In the genomic region with DNA sequence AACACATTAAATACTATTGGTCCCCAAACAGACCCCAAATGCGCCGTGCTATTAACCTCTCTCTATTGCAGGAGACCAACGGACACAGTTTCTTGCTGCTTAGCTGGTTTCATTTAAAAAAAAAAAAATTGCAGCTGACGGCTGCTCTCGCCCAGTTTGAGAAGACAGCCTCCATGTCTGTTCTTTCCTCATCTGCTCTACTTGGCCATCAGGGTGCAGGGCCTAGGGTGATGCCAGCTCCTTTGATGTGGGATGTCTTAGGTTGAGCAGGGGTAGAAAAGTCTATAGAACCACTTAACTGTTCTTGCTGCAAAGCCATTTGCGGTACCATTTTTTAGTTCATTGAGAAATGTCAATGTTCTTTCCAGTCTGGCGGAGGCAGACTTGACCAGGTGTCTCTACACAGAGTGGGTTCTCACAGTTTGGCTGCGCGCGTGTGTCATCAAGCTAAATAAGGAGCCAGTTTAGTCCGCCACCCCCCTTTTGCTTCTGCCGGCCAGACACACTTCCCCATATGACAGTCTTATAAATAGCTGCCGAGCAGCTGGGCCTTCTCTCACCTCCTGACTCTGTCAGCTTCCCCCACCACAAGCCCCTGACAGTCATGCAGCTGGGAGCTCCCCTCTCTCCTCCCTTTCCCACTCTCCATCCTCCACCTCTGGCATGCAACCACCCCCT, we compare ENCODE assay signal across 8 mouse cellular contexts.
DNase-seq lines count a peak whose midpoint lies in the region; ATAC-seq and TF ChIP-seq lines count a peak whose summit lies in the region.
"Had no signal": no experiment of that assay in that cellular context is flagged by ENCODE, and none has a peak within 500 bp of the region (broad histone marks: within the 10 kb centered on the region; RNA-seq: fewer than 3 reads in every experiment).

No protein-coding gene starts in this region.

- H3K9ac ChIP-seq in kidney, embryonic 16.5 days (replicated peaks; ENCODE audit: low read length) = no peak overlapping the region
- H3K9ac ChIP-seq in limb, embryonic 14.5 days (ENCODE audit: low read depth, low read length, severe bottlenecking) = no peak overlapping the region
- H3K9ac ChIP-seq: liver, embryonic 15.5 days had no signal

- no peak overlapping the region for H3K27ac ChIP-seq in kidney, embryonic 16.5 days (ENCODE audit: low read length)
- H3K27ac ChIP-seq in limb, embryonic 14.5 days (replicated peaks; ENCODE audit: low read depth, low read length) = no peak overlapping the region
- H3K27ac ChIP-seq: liver, embryonic 15.5 days had no signal

- H3K27me3 ChIP-seq in kidney, embryonic 16.5 days (ENCODE audit: insufficient read depth, low read length) = no peaks in the 10 kb centered on the region
- no peaks in the 10 kb centered on the region for H3K27me3 ChIP-seq in limb, embryonic 14.5 days (ENCODE audit: control insufficient read depth, insufficient read depth, low read length)
- H3K27me3 ChIP-seq: liver, embryonic 15.5 days had no signal

- ATAC-seq in kidney, embryonic 16.5 days (ENCODE audit: low FRiP score, low TSS enrichment) = peak; percentile 91
- ATAC-seq in limb, embryonic 14.5 days (ENCODE audit: low FRiP score, low read depth) = peak; percentile 80

- peak; percentile 5 for DNase-seq in urinary bladder, postnatal 14 days (ENCODE audit: low spot score)
- no peak for DNase-seq in urinary bladder, adult 2 months (ENCODE audit: low spot score)
- peak; percentile 54 for DNase-seq in heart, adult 8-10 months (ENCODE audit: low spot score)
- DNase-seq in limb, embryonic 14.5 days (ENCODE audit: low spot score) = no peak
- peak; percentile 9 to 60 for DNase-seq in spleen, postnatal 10 days (ENCODE audit: low spot score in 2 of 2)
- DNase-seq in urinary bladder, postnatal 10 days (ENCODE audit: low spot score) = no peak

- peaks cover 12% of the 10 kb centered on the region for H3K4me1 ChIP-seq in kidney, embryonic 16.5 days (ENCODE audit: insufficient read depth, low read length)
- H3K4me1 ChIP-seq in limb, embryonic 14.5 days (ENCODE audit: control insufficient read depth, insufficient read depth, low read length) = peaks cover 9% of the 10 kb centered on the region; the same call in 1 of the 2 replicates
- H3K4me1 ChIP-seq: liver, embryonic 15.5 days had no signal

- H3K4me3 ChIP-seq in kidney, embryonic 16.5 days (ENCODE audit: low read length) = no peak overlapping the region
- H3K4me3 ChIP-seq in limb, embryonic 14.5 days (replicated peaks; ENCODE audit: low read length) = no peak overlapping the region
- H3K4me3 ChIP-seq: liver, embryonic 15.5 days had no signal

- no peaks in the 10 kb centered on the region; the same call in 1 of the 2 replicates for H3K9me3 ChIP-seq in kidney, embryonic 16.5 days (ENCODE audit: low read length)
- no peaks in the 10 kb centered on the region for H3K9me3 ChIP-seq in limb, embryonic 14.5 days (ENCODE audit: control insufficient read depth, low read length)
- H3K9me3 ChIP-seq: liver, embryonic 15.5 days had no signal

- no peaks in the 10 kb centered on the region for H3K36me3 ChIP-seq in kidney, embryonic 16.5 days (ENCODE audit: insufficient read depth, low read length)
- H3K36me3 ChIP-seq in limb, embryonic 14.5 days (ENCODE audit: control insufficient read depth, insufficient read depth, low read length) = no peaks in the 10 kb centered on the region
- H3K36me3 ChIP-seq: liver, embryonic 15.5 days had no signal

- no peak for TF ChIP-seq POLR2A in limb, embryonic 14.5 days (IDR thresholded peaks at IDR 0.05; ENCODE audit: borderline replicate concordance, extremely low read depth, insufficient read depth, insufficient read length)

- 0 out of 2 replicates have a peak overlapping the region, but pooled peaks have one; percentile 14 for H3K4me2 ChIP-seq in kidney, embryonic 16.5 days (replicated peaks; ENCODE audit: low read depth, low read length)
- H3K4me2 ChIP-seq in limb, embryonic 14.5 days (replicated peaks; ENCODE audit: low read depth, low read length, severe bottlenecking) = no peak overlapping the region
- H3K4me2 ChIP-seq: liver, embryonic 15.5 days had no signal

- 54% methylated on average over 13 of the region's 13 CpGs for WGBS in kidney, embryonic 16.5 days
- WGBS in limb, embryonic 14.5 days = 66% methylated on average over 13 of the region's 13 CpGs

Comparison
In these comparisons a context has a peak if more than half of its experiments do, and no peak if none do; other contexts are left out.
1. DNase-seq: peak in urinary bladder, postnatal 14 days (single experiment), heart, adult 8-10 months (single experiment) and spleen, postnatal 10 days (2 of 2); none in urinary bladder, adult 2 months (single experiment), limb, embryonic 14.5 days (single experiment) and urinary bladder, postnatal 10 days (single experiment).